Mouse (Mus musculus) spleen, adult 2 months (tissue): ENCODE measurements around the gene Hoxc9.

ENCODE experiments used
- CTCF ChIP-seq: fragments of 200-500 bp; IDR thresholded peaks from 2 replicates; pipeline ENCODE4 v1.5.1; 2011; ENCODE audit warnings: mild to moderate bottlenecking, inconsistent platforms; ENCODE audit not compliant: insufficient read depth, insufficient read length, insufficient replicate concordance; ENCODE audit errors: extremely low read depth
- POLR2A ChIP-seq: fragments of 200-500 bp; IDR thresholded peaks from 2 replicates; pipeline ENCODE4 v1.6.1; 2011; ENCODE audit warnings: low read depth, low read length, inconsistent platforms

DNA sequence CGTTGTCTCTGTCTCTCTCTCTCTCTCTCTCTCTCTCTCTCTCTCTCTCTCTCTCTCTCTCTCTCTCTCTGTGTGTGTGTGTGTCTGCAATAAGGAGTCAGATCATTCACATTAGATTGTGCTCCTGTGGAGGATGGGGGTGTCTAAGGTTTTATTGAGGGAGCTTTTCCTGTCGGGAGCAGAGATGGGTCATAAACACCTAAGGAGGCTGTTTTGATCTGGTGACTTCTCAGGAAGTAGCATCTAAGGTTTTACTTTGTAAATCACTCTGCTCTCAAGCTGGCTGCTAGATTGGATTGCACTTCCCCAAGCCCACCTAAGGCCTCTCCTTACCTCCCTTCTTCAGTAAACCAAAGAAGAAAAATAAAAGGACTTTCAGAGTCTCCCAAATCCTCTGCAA is 47.9 kb downstream of the Hoxc9 start:
- TF ChIP-seq POLR2A (no peak), CTCF (no peak)
